ENCODE assay signal across 16 mouse cellular contexts in the genomic region with DNA sequence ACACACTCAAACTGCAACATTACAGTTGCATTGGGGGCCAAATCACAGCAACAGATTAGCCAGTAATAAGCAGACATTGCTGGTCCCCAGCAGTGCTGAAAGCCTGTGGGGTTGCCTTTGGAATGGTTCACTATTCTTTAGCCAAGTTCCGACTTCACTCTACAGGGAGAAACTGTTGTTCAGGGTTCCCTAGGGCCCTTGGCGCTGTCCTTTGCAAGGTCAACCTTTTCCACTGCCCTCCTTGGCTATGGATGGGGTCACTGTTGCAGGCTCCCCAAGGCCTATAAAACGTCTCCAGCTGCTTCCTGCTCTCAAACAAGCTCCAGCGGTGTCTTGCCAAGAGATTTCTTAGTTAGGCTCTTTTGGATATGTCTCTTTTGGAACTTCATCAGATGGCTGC.
DNase-seq lines count a peak whose midpoint lies in the region; ATAC-seq and TF ChIP-seq lines count a peak whose summit lies in the region.
"Had no signal": no experiment of that assay in that cellular context is flagged by ENCODE, and none has a peak within 500 bp of the region (broad histone marks: within the 10 kb centered on the region; RNA-seq: fewer than 3 reads in every experiment).

No protein-coding gene starts in this region.

- no peaks in the 10 kb centered on the region for H3K27me3 ChIP-seq in heart, adult 2 months (ENCODE audit: control insufficient read depth, insufficient read depth, low read length)
- no peaks in the 10 kb centered on the region for H3K27me3 ChIP-seq in heart, embryonic 11.5 days (ENCODE audit: control insufficient read depth, insufficient read depth, low read length)
- no peaks in the 10 kb centered on the region for H3K27me3 ChIP-seq in midbrain, postnatal 0 days (ENCODE audit: insufficient read depth, low read length)
- no peaks in the 10 kb centered on the region for H3K27me3 ChIP-seq in forebrain, embryonic 11.5 days (ENCODE audit: control insufficient read depth, insufficient read depth, low read length)
- H3K27me3 ChIP-seq: intestine, embryonic 15.5 days; limb, embryonic 15.5 days had no signal

- H3K4me2 ChIP-seq in heart, embryonic 11.5 days: no peak overlapping the region
- no peak overlapping the region for H3K4me2 ChIP-seq in midbrain, postnatal 0 days (ENCODE audit: low read depth, low read length, poor library complexity, severe bottlenecking)
- no peak overlapping the region for H3K4me2 ChIP-seq in forebrain, embryonic 11.5 days (ENCODE audit: low read depth, low read length, severe bottlenecking)
- H3K4me2 ChIP-seq: hindbrain, embryonic 13.5 days; intestine, embryonic 15.5 days; limb, embryonic 15.5 days; lung, embryonic 14.5 days; neural tube, embryonic 13.5 days had no signal

- no peaks in the 10 kb centered on the region for H3K36me3 ChIP-seq in heart, adult 2 months (ENCODE audit: control insufficient read depth, insufficient read depth, low read length)
- H3K36me3 ChIP-seq in heart, embryonic 11.5 days (ENCODE audit: control insufficient read depth, insufficient read depth, low read length): no peaks in the 10 kb centered on the region
- H3K36me3 ChIP-seq in midbrain, postnatal 0 days (ENCODE audit: insufficient read depth, low read length): no peaks in the 10 kb centered on the region
- H3K36me3 ChIP-seq in forebrain, embryonic 11.5 days (ENCODE audit: control insufficient read depth, insufficient read depth, low read length): no peaks in the 10 kb centered on the region
- H3K36me3 ChIP-seq: hindbrain, embryonic 13.5 days; intestine, embryonic 15.5 days; limb, embryonic 15.5 days; neural tube, embryonic 13.5 days had no signal

- TF ChIP-seq EP300 in heart, adult 2 months (IDR thresholded peaks at IDR 0.05; ENCODE audit: insufficient read depth, low read depth, low read length): no peak

- TF ChIP-seq CTCF in heart, adult 2 months (IDR thresholded peaks at IDR 0.05): no peak
- no peak for TF ChIP-seq CTCF in gastrocnemius, adult 2 months (IDR thresholded peaks at IDR 0.05)
- TF ChIP-seq CTCF in midbrain, postnatal 0 days (IDR thresholded peaks at IDR 0.05): no peak

- no peak overlapping the region for H3K27ac ChIP-seq in heart, adult 2 months
- H3K27ac ChIP-seq in heart, embryonic 11.5 days (ENCODE audit: low read depth, low read length): no peak overlapping the region
- no peak overlapping the region for H3K27ac ChIP-seq in gastrocnemius, adult 2 months
- H3K27ac ChIP-seq in midbrain, postnatal 0 days (ENCODE audit: low read depth, low read length): no peak overlapping the region
- H3K27ac ChIP-seq in forebrain, embryonic 11.5 days (ENCODE audit: low read depth, low read length): no peak overlapping the region
- H3K27ac ChIP-seq: hindbrain, embryonic 13.5 days; intestine, embryonic 15.5 days; limb, embryonic 15.5 days; neural tube, embryonic 13.5 days had no signal

- no peaks in the 10 kb centered on the region for H3K9me3 ChIP-seq in heart, embryonic 11.5 days (replicated peaks; ENCODE audit: control insufficient read depth, low read length)
- no peaks in the 10 kb centered on the region for H3K9me3 ChIP-seq in midbrain, postnatal 0 days (ENCODE audit: low read length)
- no peaks in the 10 kb centered on the region for H3K9me3 ChIP-seq in forebrain, embryonic 11.5 days (ENCODE audit: control insufficient read depth, low read length)
- H3K9me3 ChIP-seq: hindbrain, embryonic 13.5 days; intestine, embryonic 15.5 days; limb, embryonic 15.5 days; neural tube, embryonic 13.5 days had no signal

- no peak overlapping the region for H3K4me3 ChIP-seq in heart, adult 2 months
- no peak overlapping the region for H3K4me3 ChIP-seq in heart, embryonic 11.5 days (ENCODE audit: low read depth, low read length)
- no peak overlapping the region for H3K4me3 ChIP-seq in gastrocnemius, adult 2 months
- H3K4me3 ChIP-seq in midbrain, postnatal 0 days (ENCODE audit: low read depth, low read length): no peak overlapping the region
- H3K4me3 ChIP-seq in forebrain, embryonic 11.5 days (ENCODE audit: low read depth, low read length): no peak overlapping the region
- H3K4me3 ChIP-seq: hindbrain, embryonic 13.5 days; intestine, embryonic 15.5 days; limb, embryonic 15.5 days; neural tube, embryonic 13.5 days had no signal

- no peaks in the 10 kb centered on the region; the same call in 1 of the 2 replicates for H3K79me2 ChIP-seq in heart, adult 2 months (replicated peaks; ENCODE audit: control insufficient read depth, insufficient read depth, low read length)

- peak; percentile 24 to 34 for DNase-seq in heart, adult 2 months
- DNase-seq in gastrocnemius, adult 2 months: peak; percentile 34
- DNase-seq in heart, postnatal 10 days: peak; percentile 21 to 22
- peak; percentile 76 for DNase-seq in kidney, postnatal 14 days
- DNase-seq in midbrain, postnatal 0 days (ENCODE audit: low spot score): no peak
- no peak for DNase-seq in forebrain, embryonic 11.5 days (ENCODE audit: low spot score)
- DNase-seq: cerebellum, adult 11 months; cerebellum, postnatal 36 days; forebrain, postnatal 0 days; lung, embryonic 14.5 days; thymus, adult 2 months had no signal

- intact Hi-C loops in heart, adult 2 months (cut with DNase I): no loop called here
- intact Hi-C loops in gastrocnemius, adult 2 months (cut with DNase I): no loop called here
- intact Hi-C loops in heart, postnatal 10 days (cut with DNase I): no loop called here

- TF ChIP-seq POLR2A in heart, adult 2 months (IDR thresholded peaks at IDR 0.05; ENCODE audit: insufficient read depth, low read depth, low read length): no peak

- WGBS in heart, adult 2 months: 39% methylated on average over 4 of the region's 4 CpGs
- WGBS in heart, embryonic 11.5 days (ENCODE audit: insufficient replicate concordance): 71% methylated on average over 4 of the region's 4 CpGs
- 63% methylated on average over 4 of the region's 4 CpGs for WGBS in midbrain, postnatal 0 days
- 78% methylated on average over 4 of the region's 4 CpGs for WGBS in forebrain, embryonic 11.5 days

- no peaks in the 10 kb centered on the region for H3K4me1 ChIP-seq in heart, adult 2 months (ENCODE audit: control insufficient read depth, insufficient read depth, low read length)
- H3K4me1 ChIP-seq in heart, embryonic 11.5 days (ENCODE audit: control insufficient read depth, insufficient read depth, low read length): no peaks in the 10 kb centered on the region
- H3K4me1 ChIP-seq in midbrain, postnatal 0 days (ENCODE audit: insufficient read depth, low read length): no peaks in the 10 kb centered on the region
- no peaks in the 10 kb centered on the region for H3K4me1 ChIP-seq in forebrain, embryonic 11.5 days (replicated peaks; ENCODE audit: control insufficient read depth, insufficient read depth, low read length)
- H3K4me1 ChIP-seq: hindbrain, embryonic 13.5 days; neural tube, embryonic 13.5 days had no signal

- no peak overlapping the region for H3K9ac ChIP-seq in heart, adult 2 months (ENCODE audit: low read depth, low read length)
- H3K9ac ChIP-seq in heart, embryonic 11.5 days (ENCODE audit: low read depth, low read length): no peak overlapping the region
- no peak overlapping the region for H3K9ac ChIP-seq in midbrain, postnatal 0 days (replicated peaks; ENCODE audit: low read length, poor library complexity, severe bottlenecking)
- no peak overlapping the region for H3K9ac ChIP-seq in forebrain, embryonic 11.5 days (ENCODE audit: low read length)
- H3K9ac ChIP-seq: forebrain, postnatal 0 days; hindbrain, embryonic 13.5 days; intestine, embryonic 15.5 days; limb, embryonic 15.5 days; lung, embryonic 14.5 days; neural tube, embryonic 13.5 days had no signal

- ATAC-seq in heart, embryonic 11.5 days (replicated peaks; ENCODE audit: insufficient number of reproducible peaks, low FRiP score, low TSS enrichment): no peak
- no peak for ATAC-seq in midbrain, postnatal 0 days (ENCODE audit: low FRiP score)
- no peak for ATAC-seq in forebrain, embryonic 11.5 days (replicated peaks; ENCODE audit: low FRiP score)
- ATAC-seq: forebrain, postnatal 0 days; intestine, embryonic 15.5 days had no signal

Comparison
In these comparisons a context has a peak if more than half of its experiments do, and no peak if none do; other contexts are left out.
1. DNase-seq: peak in heart, adult 2 months (2 of 2), gastrocnemius, adult 2 months (single experiment), heart, postnatal 10 days (2 of 2) and kidney, postnatal 14 days (single experiment); none in midbrain, postnatal 0 days (single experiment) and forebrain, embryonic 11.5 days (single experiment).